Mouse (Mus musculus) cerebellum, adult 2 months (tissue): ENCODE data around the gene Miip.

Experiments used
- CTCF ChIP-seq: fragments of 200-500 bp; IDR thresholded peaks from 2 replicates; pipeline ENCODE4 v1.5.1; 2011; ENCODE audit warnings: low read depth, mild to moderate bottlenecking, control low read depth, low read length, moderate library complexity, borderline replicate concordance; ENCODE audit not compliant: insufficient read depth
- POLR2A ChIP-seq: fragments of 200-500 bp; IDR thresholded peaks from 2 replicates; pipeline ENCODE4 v1.6.1; 2011; ENCODE audit warnings: low read length, control low read depth, borderline replicate concordance; ENCODE audit not compliant: insufficient read depth

- TF ChIP-seq CTCF, result no peak
- no peak for TF ChIP-seq POLR2A
Measured at GRCm38 (mm10) chr4:147902906-147903500, 34.4 kb upstream of the Miip start.
